Mouse (Mus musculus): ENCODE results near the gene Lmbrd1.
"Not testable (repeated sequence)": the region's sequence is repeated elsewhere in the genome, so short reads cannot be mapped to it uniquely, and the experiment has no call there.

Lmbrd1 gene

DNA sequence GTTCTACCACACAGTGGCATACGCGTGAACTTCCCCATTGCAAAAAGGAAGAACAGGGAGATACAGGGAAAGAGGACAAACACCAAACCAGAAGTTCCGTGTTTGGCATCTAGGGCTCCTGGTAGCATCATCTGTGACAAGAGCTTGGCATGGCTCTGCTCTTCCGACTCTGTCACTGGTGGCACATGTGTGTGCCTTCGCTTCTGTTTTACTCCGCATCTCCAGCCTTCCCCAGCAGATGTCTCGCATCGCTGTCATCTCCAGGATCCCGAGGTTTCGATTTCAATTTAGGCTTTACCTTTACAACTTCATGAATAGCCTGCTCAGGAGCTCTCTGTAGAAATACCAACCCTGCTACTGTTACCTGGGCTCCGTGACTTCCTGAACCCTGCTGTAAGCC lies 51.4 kb downstream of the Lmbrd1 start:
- no peak for DNase-seq

DNA sequence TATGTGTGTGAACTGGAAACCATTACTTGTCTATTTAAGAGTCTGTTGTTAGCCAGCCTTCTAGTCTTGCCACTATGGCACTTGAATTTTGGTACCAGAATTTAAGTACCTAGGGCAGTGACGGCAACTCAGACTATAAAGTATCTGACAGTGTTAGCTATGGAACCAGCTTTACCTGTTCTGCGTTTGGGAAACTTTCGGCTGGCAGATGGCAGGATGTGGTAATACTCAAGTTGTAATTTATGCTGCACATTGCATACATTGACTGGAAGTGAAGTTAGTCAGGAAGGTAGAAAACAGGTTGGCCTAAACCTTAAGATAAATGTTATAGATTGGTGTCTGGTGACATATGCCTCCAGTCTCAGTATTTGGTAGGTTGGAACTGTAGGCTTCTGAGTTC lies 53.9 kb downstream of the Lmbrd1 start:
- no peak for DNase-seq

DNA sequence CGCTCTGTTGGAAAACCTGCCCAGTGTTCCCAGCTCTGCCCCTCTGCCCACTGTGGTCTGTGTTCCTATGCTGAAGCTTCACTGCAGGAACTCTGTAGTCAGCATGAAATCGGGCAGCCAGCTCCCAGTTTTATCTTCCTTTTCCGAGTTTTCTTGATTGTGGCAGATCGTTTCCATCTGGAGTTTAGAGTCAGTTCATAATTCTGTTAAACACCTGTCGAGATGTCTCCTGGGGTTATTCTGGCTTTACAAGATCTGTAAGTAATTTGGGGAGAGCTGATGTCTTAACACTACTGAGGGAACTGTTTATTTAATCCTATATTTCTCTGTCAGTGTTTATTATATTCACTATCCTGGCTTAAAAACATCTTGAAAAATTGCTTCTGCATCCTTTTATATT lies 56.4 kb downstream of the Lmbrd1 start:
- no peak for DNase-seq

DNA sequence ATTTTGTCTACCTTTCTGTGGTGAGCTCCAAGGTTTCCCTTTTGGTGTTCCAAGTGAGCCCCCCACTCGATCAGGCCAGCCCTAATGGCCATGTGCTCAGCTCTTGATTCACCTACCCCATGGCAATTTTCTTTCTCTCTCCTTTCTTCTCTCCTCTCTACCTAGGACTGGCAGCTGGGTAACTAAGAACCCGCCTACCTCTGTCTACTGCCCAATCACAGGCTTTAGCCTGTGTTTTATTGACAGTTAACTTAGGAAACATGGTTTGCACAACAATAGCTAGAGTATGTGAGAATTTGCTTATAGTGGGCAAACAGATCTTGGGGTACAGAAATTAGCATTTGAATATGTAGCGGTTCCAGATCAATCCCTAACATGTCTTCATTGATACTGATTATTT lies 62.5 kb downstream of the Lmbrd1 start:
- no peak for DNase-seq

DNA sequence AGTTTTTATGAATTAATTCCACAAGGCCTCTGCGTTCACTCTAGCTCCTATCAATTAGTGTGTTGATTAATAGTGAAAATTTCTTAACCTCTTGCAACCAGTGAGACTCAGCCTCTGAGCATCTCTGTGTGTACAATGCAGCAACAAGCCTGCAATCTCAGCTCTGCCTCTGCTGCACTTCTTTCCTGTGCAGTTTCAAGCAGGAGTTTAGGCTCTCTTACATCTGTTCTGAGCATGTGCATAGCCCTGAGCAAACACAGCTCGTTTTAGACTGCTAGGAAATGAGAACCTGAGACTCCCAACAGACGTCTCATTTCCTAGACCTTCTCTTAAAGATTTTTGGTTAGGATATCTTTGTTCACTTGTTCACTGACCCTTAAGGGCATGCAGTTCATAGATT lies 63.1 kb downstream of the Lmbrd1 start:
- DNase-seq, result no peak

DNA sequence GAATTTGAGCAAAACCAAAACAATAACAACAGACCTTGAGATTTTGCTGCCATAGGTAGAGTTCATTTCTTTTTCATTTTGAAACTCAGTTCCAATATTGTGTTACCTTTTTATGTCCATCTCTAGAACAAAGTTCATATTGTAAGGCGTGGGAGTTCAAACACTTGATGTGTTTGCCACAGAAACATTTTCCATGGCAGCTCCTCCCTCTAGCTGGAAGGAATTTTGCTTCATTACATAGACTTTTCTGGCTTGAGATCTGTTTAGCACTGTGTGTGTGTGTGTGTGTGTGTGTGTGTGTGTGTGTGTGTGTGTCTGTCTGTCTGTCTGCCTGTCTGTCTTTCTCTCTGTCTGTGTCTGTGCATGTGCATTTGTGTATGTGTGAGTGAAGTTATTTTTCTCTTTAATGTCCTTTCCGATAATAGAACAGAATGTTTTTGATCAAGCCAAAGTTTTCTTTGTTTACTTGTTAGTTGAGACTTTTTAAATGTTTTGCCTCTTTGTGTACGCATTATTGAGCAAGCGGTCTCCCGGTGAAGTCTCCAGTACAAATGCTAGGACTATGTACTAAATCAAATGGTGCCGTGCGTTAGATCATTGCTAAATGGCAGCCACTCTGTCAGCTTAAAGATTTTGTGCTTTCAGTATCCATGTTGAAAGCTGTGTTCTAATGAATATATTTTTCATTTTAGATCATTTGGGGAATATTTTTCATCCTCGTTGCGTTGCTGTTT lies 64.9 kb downstream of the Lmbrd1 start:
- no peak for DNase-seq

DNA sequence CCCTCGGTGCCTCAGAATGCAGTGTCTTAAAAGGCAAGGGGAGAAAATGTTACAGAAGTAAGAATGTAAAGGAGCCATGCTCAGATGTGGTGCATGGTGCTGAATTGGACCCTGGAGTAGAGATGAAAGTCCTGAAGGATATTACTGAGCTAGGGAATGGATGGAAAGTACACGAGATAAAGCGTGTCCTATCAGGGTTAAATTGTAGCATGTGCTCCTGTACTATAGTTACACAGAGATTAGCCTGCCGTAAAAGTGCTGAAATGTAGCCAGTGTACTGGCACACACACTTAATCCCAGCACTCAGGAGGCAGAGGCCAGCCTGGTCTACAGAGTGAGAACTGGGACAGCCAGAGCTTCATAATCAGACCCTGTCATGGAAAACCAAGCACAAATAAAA lies 74.3 kb downstream of the Lmbrd1 start:
- no peak for DNase-seq

DNA sequence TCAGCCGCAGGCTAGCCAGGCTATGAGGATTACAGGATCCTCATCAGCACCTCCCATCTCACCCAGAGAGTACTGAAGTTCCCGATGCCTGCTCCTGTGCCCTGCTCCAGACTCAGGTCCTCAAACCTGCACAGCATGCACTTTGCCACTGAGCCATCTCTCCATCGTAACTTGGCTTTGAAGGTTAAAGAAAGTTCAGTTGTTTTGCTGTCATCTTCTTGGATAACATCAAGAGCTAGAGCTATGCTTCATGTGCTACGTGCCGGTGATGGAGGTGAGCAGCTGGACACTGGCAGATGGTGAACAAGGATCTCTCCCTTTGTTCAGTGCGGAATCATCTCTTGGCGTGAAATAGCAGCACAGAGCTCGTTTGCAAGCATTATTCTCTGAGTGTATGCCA lies 80.1 kb downstream of the Lmbrd1 start:
- DNase-seq, result no peak

DNA sequence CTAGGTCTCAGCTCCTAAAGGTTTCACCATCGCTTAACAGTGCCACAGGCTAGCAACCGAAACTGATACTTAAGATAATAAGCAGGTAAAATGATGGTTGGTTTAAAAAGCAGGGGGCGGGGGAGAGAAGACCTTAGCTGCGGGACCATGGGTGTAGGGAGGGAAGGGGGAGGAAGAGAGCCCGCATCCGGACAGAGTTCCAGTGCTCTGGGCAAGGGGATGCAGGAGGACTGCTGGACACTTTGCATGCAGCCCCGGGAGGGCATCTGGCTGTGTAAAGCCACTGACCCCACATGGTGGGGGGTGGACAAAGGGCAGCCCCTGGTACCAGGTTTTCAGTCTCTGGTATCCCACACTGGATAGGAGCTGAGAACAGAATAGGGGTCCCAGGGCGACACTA lies 88.0 kb downstream of the Lmbrd1 start:
- DNase-seq, result no peak

DNA sequence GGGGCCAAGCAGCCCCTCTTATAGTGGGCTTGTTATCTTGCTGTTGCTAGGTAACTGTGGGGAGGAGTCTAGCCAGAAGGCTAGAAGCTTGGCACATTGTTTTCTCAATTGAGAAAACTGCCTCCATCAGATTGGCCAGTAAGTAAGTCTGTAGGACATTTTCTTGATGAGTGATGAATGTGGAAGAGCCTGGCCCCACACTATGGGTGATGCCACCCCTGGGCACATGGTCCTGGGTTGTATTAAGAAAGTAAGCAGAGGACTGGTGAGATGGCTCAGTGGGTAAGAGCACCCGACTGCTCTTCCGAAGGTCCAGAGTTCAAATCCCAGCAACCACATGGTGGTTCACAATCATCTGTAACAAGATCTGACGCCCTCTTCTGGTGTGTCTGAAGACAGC lies 88.8 kb downstream of the Lmbrd1 start:
- not testable (repeated sequence) for DNase-seq

DNA sequence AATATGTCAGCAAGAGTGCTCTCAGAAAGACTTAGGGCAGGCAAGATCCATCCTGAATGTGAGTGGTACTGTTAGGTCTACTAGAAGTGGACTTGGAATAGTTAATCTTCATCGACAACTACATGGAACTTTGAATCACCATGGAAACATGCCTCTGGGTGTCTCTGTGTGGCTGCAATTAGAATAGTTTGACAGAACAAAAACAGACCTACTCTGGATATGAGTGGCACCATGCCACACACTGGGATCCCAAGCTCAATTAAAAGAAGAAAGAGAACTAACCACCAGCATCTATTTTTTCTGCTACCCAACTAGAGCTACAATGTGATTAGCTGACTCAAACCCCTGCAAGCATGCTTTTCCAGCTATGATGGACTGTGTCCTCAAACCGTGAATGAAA lies 95.2 kb downstream of the Lmbrd1 start:
- no peak for DNase-seq

DNA sequence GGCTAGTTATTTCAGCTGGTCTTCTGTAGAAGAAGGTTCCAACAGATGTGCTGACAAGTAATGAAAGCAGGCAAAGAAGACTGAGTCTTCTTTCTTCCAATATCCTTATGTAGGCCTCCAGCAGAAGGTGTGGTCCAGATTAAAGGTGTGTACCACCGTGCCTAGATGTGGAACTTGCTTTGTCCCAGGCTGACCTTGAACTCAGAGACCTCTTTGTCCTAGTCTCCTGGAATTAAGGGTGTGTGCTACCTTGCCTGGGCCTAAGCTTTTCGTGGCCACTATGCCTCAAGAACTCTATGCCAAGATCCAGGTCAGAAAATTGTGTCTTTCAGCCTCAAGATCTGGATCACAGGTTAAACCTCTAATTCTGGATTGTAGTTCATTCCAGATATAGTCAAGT lies 98.1 kb downstream of the Lmbrd1 start:
- DNase-seq, result no peak

DNA sequence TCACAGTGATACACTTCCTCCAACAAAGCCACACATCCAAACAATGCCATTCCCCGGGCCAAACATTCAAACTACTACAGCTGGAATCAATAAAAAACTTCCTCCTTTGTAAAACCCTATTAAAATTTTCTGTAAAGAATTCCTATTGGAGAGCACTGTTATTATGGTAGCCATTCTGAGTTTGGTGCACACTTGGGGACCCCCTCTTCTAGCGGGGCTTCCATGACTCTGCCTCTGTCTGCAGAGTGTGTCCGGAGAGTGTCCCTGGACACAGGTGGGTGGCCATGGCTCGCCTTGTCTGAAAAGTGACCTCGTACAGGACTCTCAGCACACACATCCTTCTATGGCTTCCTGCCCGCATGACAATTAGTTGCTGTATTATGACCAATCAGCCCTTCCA lies 114.7 kb downstream of the Lmbrd1 start:
- no peak for DNase-seq

DNA sequence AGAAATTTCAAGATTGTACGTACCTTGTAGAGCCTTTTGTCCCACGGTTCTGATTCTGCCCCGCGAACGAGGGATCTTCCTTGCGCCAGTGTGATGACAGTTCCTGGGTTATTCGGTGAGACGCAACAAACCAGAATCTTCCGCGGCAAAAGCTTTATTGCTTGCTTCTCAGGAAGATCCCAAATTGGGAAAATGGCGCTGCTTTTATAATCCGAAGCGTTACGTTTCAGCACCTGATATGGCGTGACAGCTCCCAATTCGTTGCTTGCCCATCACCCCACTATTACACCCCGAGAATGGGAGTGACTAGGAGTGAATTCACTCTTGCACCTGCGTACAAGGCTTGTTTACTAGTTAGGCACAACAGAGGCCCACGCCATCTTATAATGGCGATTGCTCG lies 129.5 kb downstream of the Lmbrd1 start:
- DNase-seq, result not testable (repeated sequence)

Data from kidney, postnatal 36 days (tissue).